Mouse (Mus musculus) gastrocnemius, adult 8-10 months (tissue): Measurements from ENCODE around the gene Prm3. TPM values are rescaled to one million over a fixed set of nuclear protein-coding genes. Genes with fewer than 3 reads are reported as not detected.
"Not testable (repeated sequence)": the region's sequence is repeated elsewhere in the genome, so short reads cannot be mapped to it uniquely, and the experiment has no call there.

Experiments
- DNase-seq, 2 experiments: peaks; one replicate each; pipeline ENCODE4 v3.0.0; 2022; ENCODE audit warnings: low spot score in 2 of 2
- total RNA-seq, 4 experiments: library from RNA; stranded (reverse); gene quantifications; 2 replicates each; pipeline ENCODE4 v1.2.4; 2022

Gene Prm3
- total RNA-seq, 4 experiments from 2014 or later, result not detected

GRCm38 (mm10) chr16:10802420-10802819, 11.7 kb upstream of the Prm3 start:
- DNase-seq, result not testable (repeated sequence)

- DNase-seq, result no peak
These were observed 5.3 kb upstream of the Prm3 start, which contains the start of gene Prm2 for GRCm38 (mm10) chr16:10796034-10796433. TSS of gene Prm2 (minus strand) at chr16:10796134.

GRCm38 (mm10) chr16:10788866-10789265, 1.8 kb downstream of the Prm3 start:
- DNase-seq, result no peak

GRCm38 (mm10) chr16:10788271-10788670, 2.4 kb downstream of the Prm3 start, which contains the start of gene Tnp2:
TSS of gene Tnp2 (minus strand) at chr16:10788660.
- DNase-seq, result no peak

- DNase-seq, result no peak
These were observed 3.1 kb downstream of the Prm3 start for GRCm38 (mm10) chr16:10787548-10788058.

- peak; percentile 29 to 60 for DNase-seq
These were observed 3.7 kb downstream of the Prm3 start for GRCm38 (mm10) chr16:10786782-10787547.

- DNase-seq, result peak; percentile 75 to 79
These were observed 4.4 kb downstream of the Prm3 start for GRCm38 (mm10) chr16:10786288-10786687.

- DNase-seq, result peak; percentile 71 to 77
These were observed 5.1 kb downstream of the Prm3 start, which contains the start of gene Socs1 for GRCm38 (mm10) chr16:10785371-10786231. TSS of gene Socs1 (minus strand) at chr16:10785536.

- peak; percentile 88 to 89 for DNase-seq
These were observed 5.8 kb downstream of the Prm3 start for GRCm38 (mm10) chr16:10784793-10785370.

- peak; percentile 7 to 20 for DNase-seq
These were observed 6.6 kb downstream of the Prm3 start for GRCm38 (mm10) chr16:10783883-10784792.

GRCm38 (mm10) chr16:10783451-10783850, 7.3 kb downstream of the Prm3 start:
- DNase-seq, result no peak

- no peak for DNase-seq
These were observed 7.6 kb downstream of the Prm3 start for GRCm38 (mm10) chr16:10783152-10783434.

GRCm38 (mm10) chr16:10782377-10783151, 8.2 kb downstream of the Prm3 start:
- no peak for DNase-seq

- DNase-seq, result no peak
These were observed 8.8 kb downstream of the Prm3 start for GRCm38 (mm10) chr16:10781862-10782371.

- DNase-seq, result no peak
These were observed 10.0 kb downstream of the Prm3 start for GRCm38 (mm10) chr16:10780631-10781120.

- DNase-seq, result no peak
These were observed 13.0 kb downstream of the Prm3 start for GRCm38 (mm10) chr16:10777579-10778160.

GRCm38 (mm10) chr16:10776322-10776721, 14.4 kb downstream of the Prm3 start:
- DNase-seq, result no peak

- DNase-seq, result no peak
These were observed 16.0 kb downstream of the Prm3 start for GRCm38 (mm10) chr16:10774726-10775125.

GRCm38 (mm10) chr16:10773543-10773942, 17.2 kb downstream of the Prm3 start:
- no peak for DNase-seq
